Mouse (Mus musculus) gastrocnemius, adult 2 months (tissue): ENCODE results near the gene Plk1. TPM values are rescaled to one million over a fixed set of nuclear protein-coding genes. Genes with fewer than 3 reads are reported as not detected.

ENCODE experiments used
- DNase-seq: peaks from one replicate; pipeline ENCODE4 v3.0.0; 2022
- H3K27ac ChIP-seq: fragments of 200-600 bp; 2 replicates; pipeline ENCODE4 v1.8.1; 2022; ENCODE audit warnings: mild to moderate bottlenecking
- H3K4me3 ChIP-seq: fragments of 200-600 bp; 2 replicates; pipeline ENCODE4 v1.8.1; 2022; ENCODE audit warnings: mild to moderate bottlenecking, moderate library complexity
- CTCF ChIP-seq: fragments of 200-600 bp; IDR thresholded peaks from 2 replicates; pipeline ENCODE4 v1.8.1; 2022; ENCODE audit warnings: antibody characterized with exemption, mild to moderate bottlenecking, moderate library complexity
- intact Hi-C: fragments of 180-260 bp; cut with DNase I; formaldehyde crosslinking; loops from one replicate; pipeline ENCODE4 v1.15.1; 2025
- total RNA-seq, 2 experiments: library from RNA; stranded (reverse); gene quantifications; 2 replicates each; pipeline ENCODE4 v1.2.3; 2021

Gene Plk1
- total RNA-seq, 2 experiments from 2014 or later: 0.18 to 0.28 TPM

DNA sequence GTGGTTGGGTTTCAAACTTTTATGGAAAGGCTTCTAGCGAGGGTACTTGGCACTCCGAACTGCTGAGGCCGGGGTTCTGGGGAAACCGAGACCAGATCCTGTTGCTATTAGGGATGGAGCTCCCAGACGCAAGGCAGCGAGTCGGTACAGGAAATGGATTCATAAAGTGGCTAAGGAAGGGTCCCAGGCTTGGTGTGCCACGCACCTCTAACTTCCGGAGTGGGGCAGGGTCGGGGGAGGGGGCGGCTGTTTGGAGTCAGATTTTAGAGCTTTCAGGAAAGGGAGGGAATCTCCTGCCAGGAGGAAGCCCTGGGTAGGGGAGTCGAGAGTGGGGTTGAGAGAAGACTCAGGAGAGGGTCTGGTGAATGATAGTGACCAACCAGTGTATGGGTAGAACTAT lies 798 bp downstream of the Plk1 start:
- intact Hi-C loops: no loop called here
- Histone ChIP-seq H3K4me3 (peak overlapping the region; percentile 81), H3K27ac (no peak overlapping the region)
- no peak for DNase-seq
- TF ChIP-seq CTCF: no peak

DNA sequence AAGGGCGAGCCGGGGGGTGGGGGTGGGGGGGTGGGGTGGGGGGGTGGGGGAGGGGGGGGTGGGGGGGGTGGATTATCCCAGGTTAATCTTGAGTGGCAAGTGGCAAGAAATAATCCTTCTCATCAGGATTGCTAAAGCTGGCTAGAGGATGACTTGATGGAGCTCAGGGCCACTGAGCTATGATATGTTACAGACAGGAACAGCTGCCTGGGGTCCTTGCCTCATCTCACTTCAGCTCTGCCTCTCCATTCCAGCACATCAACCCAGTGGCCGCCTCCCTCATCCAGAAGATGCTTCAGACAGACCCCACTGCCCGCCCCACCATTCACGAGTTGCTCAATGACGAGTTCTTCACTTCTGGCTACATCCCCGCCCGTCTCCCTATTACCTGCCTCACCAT lies 4.5 kb downstream of the Plk1 start:
- no peak for TF ChIP-seq CTCF
- Histone ChIP-seq H3K4me3 (no peak overlapping the region), H3K27ac (no peak overlapping the region)
- no peak for DNase-seq
- intact Hi-C loops: no loop called here

DNA sequence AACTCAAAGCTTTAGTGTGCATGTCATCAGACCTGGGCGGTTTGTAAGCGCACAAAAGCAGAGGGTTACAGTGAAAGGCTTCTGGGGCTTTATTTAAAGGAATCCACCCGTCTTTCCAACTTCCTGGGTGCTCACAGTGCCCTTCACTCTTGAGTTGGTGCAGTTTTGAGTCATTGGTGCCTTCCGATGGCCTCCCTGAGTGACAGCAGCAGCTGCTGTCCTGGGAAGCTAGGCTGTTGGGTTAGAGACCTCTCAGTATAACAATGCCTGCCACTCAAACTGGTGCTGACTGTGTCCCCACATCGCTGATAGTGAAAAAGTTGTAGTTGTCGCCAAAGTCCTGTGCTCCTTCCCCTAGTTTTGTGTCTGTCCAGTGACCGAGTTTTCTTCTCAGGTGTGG lies 8.0 kb downstream of the Plk1 start:
- intact Hi-C loops: no loop called here
- DNase-seq: no peak

DNA sequence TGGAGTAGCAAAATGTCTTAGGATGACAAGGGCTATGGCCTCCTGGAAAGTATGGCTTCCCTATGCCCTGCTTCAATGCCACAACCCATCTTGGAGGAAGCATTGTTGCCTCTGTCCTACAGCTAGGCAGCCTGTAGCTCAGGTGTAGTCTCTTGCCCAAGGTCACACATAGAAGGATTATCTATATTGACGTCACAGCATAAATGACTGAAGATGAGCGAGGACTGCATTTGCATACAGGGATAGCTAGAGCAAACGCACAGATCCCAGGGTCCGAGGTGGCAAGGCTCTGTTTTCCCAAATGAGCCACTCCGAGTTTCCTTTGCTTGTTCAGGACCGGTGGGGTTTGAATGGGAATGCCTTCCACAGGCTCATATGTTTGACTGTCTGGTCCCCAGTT lies 11.5 kb downstream of the Plk1 start:
- intact Hi-C loops: no loop called here
- no peak overlapping the region for H3K4me3 ChIP-seq
- no peak overlapping the region for H3K27ac ChIP-seq
- DNase-seq: no peak
- TF ChIP-seq CTCF: no peak

More for the DNA sequence above, 8.0 kb downstream of the Plk1 start:
- H3K4me3 ChIP-seq: no peak overlapping the region
- TF ChIP-seq CTCF: no peak
- no peak overlapping the region for H3K27ac ChIP-seq

DNA sequence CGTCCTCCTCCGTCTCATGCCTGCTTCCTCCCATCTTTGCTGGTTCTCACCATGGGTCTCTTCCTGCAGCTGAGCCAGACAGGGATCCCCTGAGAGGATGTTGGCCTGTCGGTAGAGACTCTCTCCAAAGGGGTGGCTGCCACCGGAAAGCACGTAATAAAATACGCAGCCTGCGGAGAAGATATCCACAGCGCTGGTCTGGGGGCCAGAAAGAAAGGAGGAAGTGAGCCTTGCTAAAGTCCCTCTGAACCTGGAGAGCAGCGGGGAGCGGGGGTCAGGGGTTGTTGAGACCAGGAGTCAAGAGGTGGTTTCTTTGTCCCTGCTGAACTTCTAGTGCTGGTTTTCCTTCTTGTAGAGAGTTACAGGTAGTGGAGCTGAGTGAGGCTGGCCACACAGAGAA lies 12.4 kb downstream of the Plk1 start:
- TF ChIP-seq CTCF: no peak
- H3K4me3 ChIP-seq: no peak overlapping the region
- H3K27ac ChIP-seq: no peak overlapping the region
- intact Hi-C loops: no loop called here
- no peak for DNase-seq

DNA sequence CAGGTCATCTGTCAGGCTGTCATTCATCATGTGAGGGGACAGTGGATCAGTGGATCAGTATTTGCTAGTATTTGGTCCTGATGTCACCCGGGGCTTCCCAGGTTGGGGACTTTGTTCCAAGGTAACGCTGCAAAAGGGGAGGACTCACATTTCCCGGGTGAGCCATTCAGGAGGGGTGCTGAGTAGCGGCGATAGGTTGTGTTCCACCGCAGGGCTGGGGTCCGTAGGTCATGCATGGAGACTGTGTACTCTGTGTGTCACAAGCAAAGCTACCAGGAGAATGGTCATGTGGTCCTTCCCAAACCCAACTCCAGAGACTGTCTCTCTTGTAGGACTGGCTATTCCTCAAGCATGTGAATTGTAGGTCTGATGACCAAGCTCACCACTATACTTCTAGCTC lies 21.5 kb downstream of the Plk1 start:
- TF ChIP-seq CTCF: no peak
- H3K4me3 ChIP-seq: no peak overlapping the region
- no peak for DNase-seq
- no peak overlapping the region for H3K27ac ChIP-seq
- intact Hi-C loops: no loop called here

DNA sequence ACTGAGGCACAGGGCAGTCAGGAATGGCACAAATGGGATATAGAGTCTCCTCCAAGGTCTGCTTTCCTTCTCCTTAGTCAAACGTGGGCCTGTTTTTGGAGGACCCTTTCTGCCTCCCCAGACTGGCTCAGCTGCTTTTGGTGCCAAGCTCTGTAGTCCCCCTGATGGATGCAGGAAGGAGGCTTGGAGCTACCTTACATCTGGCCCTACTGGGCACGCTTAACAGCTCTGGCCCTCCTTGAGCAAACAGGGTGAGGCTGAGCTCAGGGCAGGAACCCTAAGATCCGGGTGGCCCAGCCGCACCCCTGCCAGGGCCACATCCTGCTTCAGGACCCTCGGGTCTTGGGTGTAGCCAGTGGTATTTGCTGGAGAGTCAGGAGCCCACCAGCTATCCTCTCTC lies 25.3 kb downstream of the Plk1 start:
- no peak for TF ChIP-seq CTCF
- intact Hi-C loops: no loop called here
- no peak overlapping the region for H3K27ac ChIP-seq
- no peak for DNase-seq
- H3K4me3 ChIP-seq: no peak overlapping the region

DNA sequence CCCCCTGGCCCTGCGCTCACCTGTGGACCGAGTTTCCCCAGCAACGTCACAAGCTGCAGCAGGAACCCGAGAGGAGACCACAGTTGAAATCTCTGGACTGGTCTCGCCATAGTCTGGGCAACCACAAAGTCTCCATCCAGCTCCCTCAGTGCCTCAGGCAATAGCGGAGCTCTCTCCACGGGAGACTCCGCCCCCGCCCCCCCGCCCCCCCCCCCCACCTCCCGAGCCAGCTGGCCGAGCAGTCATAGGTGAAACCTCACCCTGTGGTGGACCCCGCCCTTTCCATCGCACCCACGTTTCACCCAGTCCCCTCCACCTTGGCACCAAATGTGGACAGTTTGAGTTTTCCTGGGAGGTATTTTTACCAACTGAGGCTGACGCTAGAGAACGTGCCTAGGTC lies 26.8 kb downstream of the Plk1 start, which contains the start of gene Ern2:
TSS of gene Ern2 (minus strand) at position 165 of the 400 bp plus-strand sequence.
- intact Hi-C loops: no loop called here

DNA sequence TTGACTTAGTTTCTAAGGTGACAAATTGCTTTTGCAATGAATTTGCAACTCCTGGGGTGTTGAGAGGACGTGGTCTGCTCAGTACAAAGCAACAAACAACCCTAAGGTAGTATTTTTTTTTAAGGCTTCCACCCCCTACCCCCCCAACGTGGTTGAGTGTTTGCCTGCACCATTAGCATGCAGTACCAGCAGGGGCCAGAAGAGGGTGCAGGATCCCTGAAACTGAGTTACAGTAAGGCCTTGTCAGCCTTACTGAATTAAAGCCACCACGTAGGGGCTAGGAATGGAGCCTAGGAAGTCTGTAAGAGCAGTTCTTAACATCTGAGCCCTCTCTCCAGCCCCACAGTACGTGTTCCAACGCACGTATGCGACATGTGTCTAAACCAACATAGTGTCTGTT lies 30.2 kb downstream of the Plk1 start:
- intact Hi-C loops: no loop called here
- H3K4me3 ChIP-seq: no peak overlapping the region

More for the DNA sequence above, 26.8 kb downstream of the Plk1 start, which contains the start of gene Ern2:
- DNase-seq: no peak
- Histone ChIP-seq H3K27ac (no peak within 1 kb of the TSS), H3K4me3 (no peak within 1 kb of the TSS)
- no peak for TF ChIP-seq CTCF

DNA sequence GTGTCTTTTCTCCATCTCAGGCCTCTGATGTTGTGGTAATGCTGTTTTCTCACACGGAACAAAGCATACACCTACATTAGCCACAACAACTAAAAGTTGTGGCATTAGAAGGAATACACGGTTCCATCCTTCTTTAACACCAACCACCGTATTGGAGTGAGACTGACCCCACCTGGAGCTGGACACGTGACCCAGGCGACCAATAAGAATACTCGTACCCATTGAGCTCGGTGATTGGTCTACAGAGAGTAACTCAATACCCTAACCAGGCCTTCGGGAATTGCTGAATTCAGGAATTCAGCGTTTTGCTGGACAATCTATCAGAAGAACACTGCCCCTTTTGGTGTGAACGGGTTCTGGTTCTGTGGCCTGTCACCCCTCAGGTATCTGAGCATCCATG lies 31.9 kb downstream of the Plk1 start:
- no peak for TF ChIP-seq CTCF
- Histone ChIP-seq H3K4me3 (no peak overlapping the region), H3K27ac (no peak overlapping the region)
- no peak for DNase-seq
- intact Hi-C loops: no loop called here

More for the DNA sequence above, 30.2 kb downstream of the Plk1 start:
- TF ChIP-seq CTCF: peak; percentile 66
- peak; percentile 37 for DNase-seq
- no peak overlapping the region for H3K27ac ChIP-seq

DNA sequence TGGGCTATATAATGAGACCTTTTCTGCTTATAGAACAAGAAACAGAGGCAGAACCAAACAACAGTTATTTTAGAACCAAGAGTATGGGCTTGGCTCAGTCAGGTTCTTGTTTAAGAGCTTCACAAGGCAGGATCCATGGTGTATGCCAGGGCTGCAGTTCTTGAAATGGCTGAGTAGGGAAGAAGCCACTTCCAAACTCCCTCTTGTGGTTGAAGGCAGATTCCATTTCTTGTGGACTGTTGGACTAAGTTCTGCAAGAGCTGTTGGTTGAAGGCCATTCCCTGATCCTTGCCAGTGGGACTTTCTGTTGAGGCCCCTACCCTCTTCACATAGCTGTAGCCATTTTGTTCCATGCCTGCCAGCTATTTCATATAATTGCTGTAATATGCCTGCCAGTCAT lies 34.7 kb downstream of the Plk1 start:
- intact Hi-C loops: no loop called here
- no peak for TF ChIP-seq CTCF
- no peak overlapping the region for H3K27ac ChIP-seq
- H3K4me3 ChIP-seq: no peak overlapping the region
- DNase-seq: no peak

DNA sequence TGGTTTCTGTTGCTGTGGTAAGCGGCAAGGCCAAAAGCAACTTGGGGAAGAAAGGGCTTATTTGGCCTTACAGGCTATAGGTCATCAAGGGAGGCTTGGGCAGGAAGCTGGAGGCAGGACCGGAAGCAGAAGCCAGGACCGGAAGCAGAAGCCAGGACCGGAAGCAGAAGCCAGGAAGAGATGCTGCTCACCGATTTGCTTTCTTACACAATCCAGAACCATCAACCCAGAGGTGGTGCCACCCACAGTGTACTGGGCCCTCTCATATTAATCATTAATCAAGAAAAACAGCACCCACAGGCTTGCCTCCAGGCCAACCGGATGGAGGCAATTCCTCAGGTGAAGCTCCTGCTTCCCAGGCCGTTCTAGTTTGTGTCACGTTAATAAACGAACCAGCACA lies 37.5 kb downstream of the Plk1 start:
- Histone ChIP-seq H3K4me3 (no peak overlapping the region), H3K27ac (no peak overlapping the region)
- intact Hi-C loops: loop anchor here (5.0 kb wide), 1 partner anchor 99 kb away; no protein-coding TSS in a partner anchor
- no peak for DNase-seq
- TF ChIP-seq CTCF: no peak

DNA sequence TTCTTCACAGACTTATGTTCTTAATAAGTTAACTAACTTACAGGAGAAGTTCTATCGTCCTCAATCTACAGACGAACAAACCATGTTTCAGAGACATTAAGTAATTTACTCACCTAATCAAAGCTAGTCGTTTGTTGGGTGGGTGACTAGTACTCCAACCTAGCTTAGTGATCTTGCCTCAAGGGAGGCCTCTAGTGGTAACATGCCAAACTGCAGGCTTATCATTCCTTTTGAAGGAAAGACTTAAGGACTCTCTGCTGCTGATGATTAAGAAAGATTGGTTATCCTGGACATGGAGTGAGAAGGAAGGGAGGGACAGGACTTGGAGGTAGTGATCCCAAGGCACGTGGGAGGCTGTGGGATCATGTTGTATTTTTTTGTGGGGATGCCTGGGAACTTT lies 38.1 kb downstream of the Plk1 start:
- intact Hi-C loops: loop anchor here (5.0 kb wide), 1 partner anchor 100 kb away; no protein-coding TSS in a partner anchor
- Histone ChIP-seq H3K27ac (no peak overlapping the region), H3K4me3 (no peak overlapping the region)
- peak; percentile 74 for TF ChIP-seq CTCF
- DNase-seq: no peak

DNA sequence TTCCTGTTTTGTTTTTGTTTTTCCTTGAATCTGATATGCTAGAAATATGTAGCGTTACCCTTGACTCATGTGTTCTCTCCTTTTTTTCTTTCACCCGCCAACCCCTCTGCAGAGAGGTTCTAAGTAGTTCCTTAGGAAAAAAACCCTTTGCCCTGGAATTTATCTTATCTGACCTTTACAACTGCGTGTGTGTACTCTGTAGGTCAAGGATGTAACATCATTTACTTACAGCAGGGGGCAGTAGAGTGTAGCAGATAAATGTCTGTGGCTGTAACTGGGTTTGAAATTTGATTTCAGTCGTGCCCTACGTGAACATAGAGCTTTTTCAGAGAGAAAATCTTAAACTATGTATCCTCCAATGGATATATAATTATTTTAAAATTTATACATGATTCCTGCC lies 40.1 kb downstream of the Plk1 start:
- TF ChIP-seq CTCF: peak; percentile 81
- no peak for DNase-seq
- Histone ChIP-seq H3K27ac (no peak overlapping the region), H3K4me3 (no peak overlapping the region)
- intact Hi-C loops: loop anchor here (1.0 to 5.0 kb wide), 2 partner anchors 102 to 260 kb away; no protein-coding TSS in a partner anchor

DNA sequence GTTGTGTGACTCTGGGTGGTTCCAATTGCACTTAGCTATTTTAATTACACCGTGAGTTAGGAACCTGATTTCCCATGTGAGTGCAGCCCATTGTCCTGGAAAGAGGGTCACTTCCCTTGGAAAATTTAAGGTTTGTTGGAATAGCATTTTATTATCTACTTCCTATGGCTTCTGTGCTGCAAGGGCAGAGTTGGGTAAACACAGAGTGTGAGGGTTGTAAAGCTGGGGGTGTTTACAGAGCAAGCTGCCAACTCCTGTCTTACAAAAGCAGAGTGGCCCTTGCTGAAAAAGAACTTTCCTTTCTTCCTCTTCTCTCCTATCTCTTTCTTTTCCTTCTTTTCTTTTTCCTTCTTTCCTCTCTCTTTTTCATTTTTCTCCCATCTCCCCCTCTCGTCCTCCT lies 44.7 kb downstream of the Plk1 start:
- intact Hi-C loops: no loop called here
- no peak overlapping the region for H3K4me3 ChIP-seq
- peak overlapping the region; percentile 28; the same call in 1 of the 2 replicates for H3K27ac ChIP-seq
- TF ChIP-seq CTCF: no peak
- DNase-seq: no peak
